Mouse (Mus musculus) kidney, embryonic 15.5 days (tissue): ENCODE results near the gene Ank3. TPM values are rescaled to one million over a fixed set of nuclear protein-coding genes. Genes with fewer than 3 reads are reported as not detected.

Experiments
- ATAC-seq: fragments of 200-750 bp; cut with Nextera tagmentation; replicated peaks from 2 replicates; pipeline ENCODE4 v1.8.0; 2017; ENCODE audit warnings: moderate TSS enrichment; ENCODE audit not compliant: low FRiP score
- H3K27ac ChIP-seq: fragments of 300-500 bp; sonication (generic); 2 replicates; pipeline ENCODE4 v1.5.1; 2015; ENCODE audit warnings: mild to moderate bottlenecking, inconsistent platforms
- H3K27me3 ChIP-seq: fragments of 300-500 bp; sonication (generic); 2 replicates; pipeline ENCODE4 v1.6.1; 2015; ENCODE audit warnings: inconsistent platforms
- H3K36me3 ChIP-seq: fragments of 300-500 bp; sonication (generic); 2 replicates; pipeline ENCODE4 v1.6.1; 2015; ENCODE audit warnings: inconsistent platforms
- H3K4me1 ChIP-seq: fragments of 300-500 bp; sonication (generic); 2 replicates; pipeline ENCODE4 v1.6.1; 2015; ENCODE audit warnings: inconsistent platforms
- H3K4me2 ChIP-seq: fragments of 300-500 bp; sonication (generic); 2 replicates; pipeline ENCODE4 v1.6.1; 2015; ENCODE audit warnings: moderate library complexity, mild to moderate bottlenecking, inconsistent platforms
- H3K4me3 ChIP-seq: fragments of 300-500 bp; sonication (generic); replicated peaks from 2 replicates; pipeline ENCODE4 v1.5.1; 2015; ENCODE audit warnings: mild to moderate bottlenecking, inconsistent platforms
- H3K9ac ChIP-seq: fragments of 300-500 bp; sonication (generic); 2 replicates; pipeline ENCODE4 v1.6.1; 2015; ENCODE audit warnings: mild to moderate bottlenecking, inconsistent platforms
- H3K9me3 ChIP-seq: fragments of 300-500 bp; sonication (generic); replicated peaks from 2 replicates; pipeline ENCODE4 v1.6.1; 2016; ENCODE audit warnings: inconsistent platforms
- WGBS: fragments of 180-500 bp; shearing (Covaris S2); methylation state at CpG from one replicate; pipeline ENCODE4 v1.1.7; 2015; ENCODE audit warnings: mixed read lengths; 5-methylcytosine and 5-hydroxymethylcytosine counted together
- polyA plus RNA-seq: library from polyadenylated mRNA; unstranded; fragments of >200 nt; fragmentation: Nextera tagmentation; extraction: Ambion mirVana; gene quantifications from 2 replicates; pipeline ENCODE4 v1.2.1, GENCODE M21; 2015

Ank3 gene
- polyA plus RNA-seq, 1 experiment from 2014 or later = 47.9 TPM

GRCm38 (mm10) chr10:69640617-69641016, 242.0 kb downstream of the Ank3 start:
- Histone ChIP-seq H3K27ac (no peak overlapping the region), H3K9me3 (no peaks in the 10 kb centered on the region), H3K4me3 (no peak overlapping the region), H3K4me1 (peaks cover 16% of the 10 kb centered on the region), H3K9ac (no peak overlapping the region), H3K27me3 (no peaks in the 10 kb centered on the region), H3K4me2 (no peak overlapping the region), H3K36me3 (no peaks in the 10 kb centered on the region)
- no peak for ATAC-seq
- WGBS = 82% methylated on average over 4 of the region's 4 CpGs

GRCm38 (mm10) chr10:69643481-69643880, 244.9 kb downstream of the Ank3 start:
- no peak overlapping the region for H3K4me2 ChIP-seq
- no peak overlapping the region for H3K4me3 ChIP-seq
- no peaks in the 10 kb centered on the region for H3K9me3 ChIP-seq
- no peak for ATAC-seq
- H3K27ac ChIP-seq = no peak overlapping the region
- no peak overlapping the region for H3K9ac ChIP-seq
- H3K4me1 ChIP-seq = peaks cover 5% of the 10 kb centered on the region
- WGBS = 55% methylated on average over 3 of the region's 3 CpGs
- H3K27me3 ChIP-seq = no peaks in the 10 kb centered on the region
- no peaks in the 10 kb centered on the region for H3K36me3 ChIP-seq

GRCm38 (mm10) chr10:69643986-69644385, 245.4 kb downstream of the Ank3 start:
- no peak overlapping the region for H3K4me3 ChIP-seq
- no peak for ATAC-seq
- H3K36me3 ChIP-seq = no peaks in the 10 kb centered on the region
- H3K9me3 ChIP-seq = no peaks in the 10 kb centered on the region
- 89% methylated on average over 6 of the region's 6 CpGs for WGBS
- no peak overlapping the region for H3K9ac ChIP-seq
- H3K4me1 ChIP-seq = 0 out of 2 replicates have a peak, but pooled peaks cover 4% of the 10 kb centered on the region
- no peak overlapping the region for H3K4me2 ChIP-seq
- no peaks in the 10 kb centered on the region for H3K27me3 ChIP-seq
- no peak overlapping the region for H3K27ac ChIP-seq

- H3K27ac ChIP-seq = no peak overlapping the region
- 87% methylated on average over 5 of the region's 5 CpGs for WGBS
- no peak for ATAC-seq
- no peak overlapping the region for H3K4me3 ChIP-seq
- no peak overlapping the region for H3K4me2 ChIP-seq
- peaks cover 14% of the 10 kb centered on the region for H3K4me1 ChIP-seq
- no peaks in the 10 kb centered on the region for H3K27me3 ChIP-seq
- H3K9me3 ChIP-seq = no peaks in the 10 kb centered on the region
- no peaks in the 10 kb centered on the region for H3K36me3 ChIP-seq
- H3K9ac ChIP-seq = no peak overlapping the region
Measured at GRCm38 (mm10) chr10:69645311-69645802, 246.8 kb downstream of the Ank3 start.

- Histone ChIP-seq H3K9ac (no peak overlapping the region), H3K27ac (no peak overlapping the region), H3K36me3 (no peaks in the 10 kb centered on the region), H3K9me3 (no peaks in the 10 kb centered on the region), H3K4me2 (no peak overlapping the region), H3K4me1 (peaks cover 20% of the 10 kb centered on the region), H3K27me3 (no peaks in the 10 kb centered on the region), H3K4me3 (no peak overlapping the region)
- WGBS = 88% methylated on average over 9 of the region's 9 CpGs
- ATAC-seq = no peak
Measured at GRCm38 (mm10) chr10:69645929-69646328, 247.4 kb downstream of the Ank3 start.

GRCm38 (mm10) chr10:69650074-69650473, 251.5 kb downstream of the Ank3 start:
- no peak overlapping the region for H3K9ac ChIP-seq
- H3K9me3 ChIP-seq = no peaks in the 10 kb centered on the region
- ATAC-seq = peak; percentile 64
- peak overlapping the region; percentile 48 for H3K27ac ChIP-seq
- no peak overlapping the region for H3K4me3 ChIP-seq
- H3K27me3 ChIP-seq = no peaks in the 10 kb centered on the region
- WGBS = 20% methylated on average over 4 of the region's 4 CpGs
- H3K36me3 ChIP-seq = no peaks in the 10 kb centered on the region
- H3K4me2 ChIP-seq = no peak overlapping the region
- peaks cover 51% of the 10 kb centered on the region for H3K4me1 ChIP-seq

- Histone ChIP-seq H3K9me3 (no peaks in the 10 kb centered on the region), H3K9ac (no peak overlapping the region), H3K27ac (no peak overlapping the region), H3K4me1 (peaks cover 53% of the 10 kb centered on the region), H3K4me3 (no peak overlapping the region), H3K36me3 (no peaks in the 10 kb centered on the region), H3K27me3 (no peaks in the 10 kb centered on the region), H3K4me2 (no peak overlapping the region)
- whole genome bisulfite sequencing = 51% methylated on average over 5 of the region's 5 CpGs
- ATAC-seq = no peak
Measured at GRCm38 (mm10) chr10:69652660-69653059, 254.1 kb downstream of the Ank3 start.

GRCm38 (mm10) chr10:69653121-69653677, 254.6 kb downstream of the Ank3 start:
- H3K27ac ChIP-seq = no peak overlapping the region
- WGBS = 25% methylated on average over 5 of the region's 5 CpGs
- no peak for ATAC-seq

GRCm38 (mm10) chr10:69654176-69654575, 255.6 kb downstream of the Ank3 start:
- Histone ChIP-seq H3K4me3 (no peak overlapping the region), H3K36me3 (no peaks in the 10 kb centered on the region), H3K9ac (no peak overlapping the region), H3K9me3 (no peaks in the 10 kb centered on the region), H3K27me3 (no peaks in the 10 kb centered on the region), H3K27ac (no peak overlapping the region), H3K4me2 (no peak overlapping the region), H3K4me1 (peaks cover 49% of the 10 kb centered on the region)
- WGBS = 95% methylated on average over 2 of the region's 2 CpGs
- ATAC-seq = no peak

More at GRCm38 (mm10) chr10:69653121-69653677, 254.6 kb downstream of the Ank3 start:
- H3K4me2 ChIP-seq = no peak overlapping the region
- H3K27me3 ChIP-seq = no peaks in the 10 kb centered on the region
- H3K4me3 ChIP-seq = no peak overlapping the region
- no peak overlapping the region for H3K9ac ChIP-seq
- no peaks in the 10 kb centered on the region for H3K9me3 ChIP-seq
- peaks cover 52% of the 10 kb centered on the region for H3K4me1 ChIP-seq
- no peaks in the 10 kb centered on the region for H3K36me3 ChIP-seq

- H3K9ac ChIP-seq = no peak overlapping the region
- H3K27ac ChIP-seq = no peak overlapping the region
- 16% methylated on average over 13 of the region's 13 CpGs for WGBS
- no peak overlapping the region for H3K4me3 ChIP-seq
- H3K36me3 ChIP-seq = no peaks in the 10 kb centered on the region
- no peaks in the 10 kb centered on the region for H3K9me3 ChIP-seq
- ATAC-seq = no peak
- no peaks in the 10 kb centered on the region for H3K27me3 ChIP-seq
- peaks cover 42% of the 10 kb centered on the region for H3K4me1 ChIP-seq
- H3K4me2 ChIP-seq = no peak overlapping the region
Measured at GRCm38 (mm10) chr10:69654866-69655633, 256.5 kb downstream of the Ank3 start.

- H3K27ac ChIP-seq = no peak overlapping the region
- no peak for ATAC-seq
- WGBS = 17% methylated on average over 3 of the region's 3 CpGs
- no peak overlapping the region for H3K9ac ChIP-seq
- H3K4me2 ChIP-seq = no peak overlapping the region
- peaks cover 33% of the 10 kb centered on the region for H3K4me1 ChIP-seq
- no peaks in the 10 kb centered on the region for H3K27me3 ChIP-seq
- H3K9me3 ChIP-seq = no peaks in the 10 kb centered on the region
- H3K36me3 ChIP-seq = no peaks in the 10 kb centered on the region
- H3K4me3 ChIP-seq = no peak overlapping the region
Measured at GRCm38 (mm10) chr10:69656321-69656720, 257.7 kb downstream of the Ank3 start.

GRCm38 (mm10) chr10:69659818-69660217, 261.2 kb downstream of the Ank3 start:
- no peaks in the 10 kb centered on the region for H3K9me3 ChIP-seq
- H3K4me2 ChIP-seq = no peak overlapping the region
- H3K9ac ChIP-seq = no peak overlapping the region
- no peak overlapping the region for H3K27ac ChIP-seq
- H3K27me3 ChIP-seq = no peaks in the 10 kb centered on the region
- WGBS = 92% methylated on average over 4 of the region's 4 CpGs
- no peak overlapping the region for H3K4me3 ChIP-seq
- H3K4me1 ChIP-seq = peaks cover 4% of the 10 kb centered on the region
- no peak for ATAC-seq
- H3K36me3 ChIP-seq = no peaks in the 10 kb centered on the region
